Mouse (Mus musculus) midbrain, embryonic 11.5 days (tissue): ENCODE results near the gene Fga. TPM values are rescaled to one million over a fixed set of nuclear protein-coding genes. Genes with fewer than 3 reads are reported as not detected.

Experiments
- ATAC-seq: fragments of 200-750 bp; cut with Nextera tagmentation; 2 replicates; pipeline ENCODE4 v1.8.0; 2017; ENCODE audit warnings: moderate TSS enrichment, moderate library complexity; ENCODE audit not compliant: low FRiP score
- DNase-seq: peaks from one replicate; pipeline ENCODE4 v3.0.0; 2015; ENCODE audit warnings: low spot score; ENCODE audit errors: missing footprints
- H3K27ac ChIP-seq: fragments of 300-500 bp; sonication (generic); 2 replicates; pipeline ENCODE4 v1.5.1; 2014; ENCODE audit warnings: low read depth, low read length
- H3K27me3 ChIP-seq: fragments of 300-500 bp; sonication (generic); 2 replicates; pipeline ENCODE4 v1.6.1; 2014; ENCODE audit warnings: mild to moderate bottlenecking, low read length, moderate library complexity, mixed read lengths; ENCODE audit not compliant: control insufficient read depth, insufficient read depth
- H3K36me3 ChIP-seq: fragments of 300-500 bp; sonication (generic); 2 replicates; pipeline ENCODE4 v1.6.1; 2014; ENCODE audit warnings: mild to moderate bottlenecking, low read length, moderate library complexity, mixed read lengths; ENCODE audit not compliant: control insufficient read depth, insufficient read depth
- H3K4me1 ChIP-seq: fragments of 300-500 bp; sonication (generic); 2 replicates; pipeline ENCODE4 v1.6.1; 2014; ENCODE audit warnings: low read length; ENCODE audit not compliant: control insufficient read depth, insufficient read depth
- H3K4me2 ChIP-seq: fragments of 300-500 bp; sonication (generic); 2 replicates; pipeline ENCODE4 v1.6.1; 2014; ENCODE audit warnings: mild to moderate bottlenecking, moderate library complexity
- H3K4me3 ChIP-seq: fragments of 300-500 bp; sonication (generic); 2 replicates; pipeline ENCODE4 v1.5.1; 2014; ENCODE audit warnings: low read depth, low read length
- H3K9ac ChIP-seq: fragments of 300-500 bp; sonication (generic); 2 replicates; pipeline ENCODE4 v1.6.1; 2014; ENCODE audit warnings: low read length
- H3K9me3 ChIP-seq: fragments of 300-500 bp; sonication (generic); 2 replicates; pipeline ENCODE4 v1.6.1; 2016; ENCODE audit warnings: low read length; ENCODE audit not compliant: control insufficient read depth
- WGBS: fragments of 180-500 bp; shearing (Covaris S2); extraction: QIAGEN DNeasy Blood & Tissue Kit; methylation state at CpG from one replicate; pipeline ENCODE4 v1.1.7; 2014; 5-methylcytosine and 5-hydroxymethylcytosine counted together
- polyA plus RNA-seq: library from polyadenylated mRNA; unstranded; fragments of >200 nt; fragmentation: Nextera tagmentation; extraction: Ambion mirVana; gene quantifications from 2 replicates; pipeline ENCODE4 v1.2.1, GENCODE M21; 2014

Gene Fga
- polyA plus RNA-seq, 1 experiment from 2014 or later = not detected

DNA sequence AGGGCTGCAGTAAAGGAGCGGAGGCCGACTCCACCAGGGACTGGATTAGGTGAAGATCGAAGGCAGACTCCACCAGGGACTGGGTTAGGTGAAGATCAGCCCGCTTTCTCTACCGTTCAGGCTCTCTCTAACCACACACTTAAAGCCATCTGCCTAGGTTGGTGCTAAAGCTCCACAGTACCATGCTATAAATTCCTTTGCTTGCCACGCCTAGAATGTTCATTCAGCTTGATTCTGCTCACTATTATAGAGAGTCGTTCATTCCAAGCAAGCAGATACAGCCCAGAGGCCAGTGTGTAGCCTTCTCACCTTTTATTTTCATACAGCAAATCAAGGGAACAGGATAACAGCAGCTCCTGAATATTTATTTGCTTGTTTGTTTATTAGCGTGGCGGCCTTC is 25.9 kb upstream of the Fga start:
- 83% methylated on average over 9 of the region's 9 CpGs for WGBS
- DNase-seq (peak; percentile 77), ATAC-seq (no peak)
- Histone ChIP-seq H3K9ac (no peak overlapping the region), H3K4me2 (no peak overlapping the region), H3K36me3 (no peaks in the 10 kb centered on the region), H3K4me1 (peaks cover 5% of the 10 kb centered on the region; the same call in 1 of the 2 replicates), H3K27me3 (no peaks in the 10 kb centered on the region), H3K27ac (no peak overlapping the region), H3K4me3 (no peak overlapping the region), H3K9me3 (no peaks in the 10 kb centered on the region)

GRCm38 (mm10) chr3:83002191-83002590 is 23.7 kb upstream of the Fga start:
- ATAC-seq = no peak
- no peak overlapping the region for H3K9ac ChIP-seq
- WGBS = 2% methylated on average over 2 of the region's 2 CpGs
- no peak overlapping the region for H3K4me3 ChIP-seq
- H3K36me3 ChIP-seq = no peaks in the 10 kb centered on the region
- H3K27me3 ChIP-seq = no peaks in the 10 kb centered on the region
- no peaks in the 10 kb centered on the region for H3K9me3 ChIP-seq
- H3K27ac ChIP-seq = no peak overlapping the region
- H3K4me1 ChIP-seq = no peaks in the 10 kb centered on the region
- DNase-seq = peak; percentile 90
- H3K4me2 ChIP-seq = no peak overlapping the region

- Histone ChIP-seq H3K36me3 (no peaks in the 10 kb centered on the region), H3K4me1 (no peaks in the 10 kb centered on the region), H3K9ac (no peak overlapping the region), H3K4me2 (no peak overlapping the region), H3K4me3 (no peak overlapping the region), H3K9me3 (no peaks in the 10 kb centered on the region), H3K27me3 (no peaks in the 10 kb centered on the region), H3K27ac (no peak overlapping the region)
- DNase-seq = no peak
- ATAC-seq = no peak
- WGBS = 94% methylated on average over 8 of the region's 8 CpGs
Measured at GRCm38 (mm10) chr3:83003068-83003467, 22.8 kb upstream of the Fga start.

DNA sequence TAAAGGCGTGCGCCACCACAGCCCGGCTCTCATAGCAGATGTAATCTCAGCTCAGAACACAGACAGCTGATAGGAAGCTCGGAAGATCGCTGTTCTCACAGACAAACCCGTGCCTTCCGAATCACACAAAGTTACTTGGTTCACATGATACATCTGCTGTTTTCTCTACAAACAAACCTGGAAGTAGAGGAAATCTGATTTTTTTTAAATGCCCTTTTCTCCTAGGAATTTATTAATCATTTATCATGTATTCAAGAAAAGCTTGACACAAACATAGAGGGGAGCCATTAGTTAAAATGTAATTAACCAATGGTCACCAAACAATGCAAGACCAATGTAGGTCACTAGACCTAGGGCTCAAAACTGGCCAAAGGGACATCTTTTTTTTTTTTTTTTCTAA is 21.1 kb upstream of the Fga start:
- no peak for DNase-seq
- no peak overlapping the region for H3K4me2 ChIP-seq
- H3K4me3 ChIP-seq = no peak overlapping the region
- no peaks in the 10 kb centered on the region for H3K9me3 ChIP-seq
- ATAC-seq = no peak
- 88% methylated on average over 7 of the region's 7 CpGs for WGBS
- H3K36me3 ChIP-seq = no peaks in the 10 kb centered on the region
- no peak overlapping the region for H3K9ac ChIP-seq
- no peaks in the 10 kb centered on the region for H3K4me1 ChIP-seq
- no peaks in the 10 kb centered on the region for H3K27me3 ChIP-seq
- H3K27ac ChIP-seq = no peak overlapping the region

DNA sequence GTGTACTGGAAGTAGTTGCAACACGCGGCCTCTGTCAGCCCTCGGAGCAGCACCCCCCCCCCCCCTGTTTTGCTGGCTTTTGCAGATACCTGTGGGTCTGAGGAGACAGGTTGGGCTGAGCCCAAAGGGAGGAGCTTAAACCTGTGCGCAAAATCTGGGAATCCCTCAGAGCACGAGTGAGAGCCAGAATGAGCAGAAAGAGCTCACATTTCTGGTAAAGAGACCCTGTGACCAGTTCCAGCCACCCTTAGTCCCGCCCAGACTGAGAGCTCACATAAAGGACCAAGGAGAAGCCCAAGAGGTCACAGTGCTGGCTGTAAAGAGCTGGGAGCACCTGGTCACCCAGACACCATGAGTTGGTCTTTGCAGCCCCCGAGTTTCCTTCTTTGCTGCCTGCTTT is 18.3 kb upstream of the Fga start, which contains the start of gene Fgg:
Fgg (plus strand) TSS at position 168 of the 400 bp plus-strand sequence.
- no peak for ATAC-seq
- H3K27ac ChIP-seq = no peak within 1 kb of the TSS
- no peak within 1 kb of the TSS for H3K4me2 ChIP-seq
- no peaks in the 10 kb centered on the region for H3K4me1 ChIP-seq
- DNase-seq = peak; percentile 49
- 61% methylated on average over 7 of the region's 7 CpGs for WGBS
- H3K9me3 ChIP-seq = no peaks in the 10 kb centered on the region
- H3K4me3 ChIP-seq = no peak within 1 kb of the TSS
- no peaks in the 10 kb centered on the region for H3K27me3 ChIP-seq
- H3K9ac ChIP-seq = no peak within 1 kb of the TSS
- H3K36me3 ChIP-seq = no peaks in the 10 kb centered on the region

GRCm38 (mm10) chr3:83010291-83010690 is 15.6 kb upstream of the Fga start:
- H3K27me3 ChIP-seq = no peaks in the 10 kb centered on the region
- ATAC-seq = no peak
- peak; percentile 23 for DNase-seq
- H3K4me1 ChIP-seq = no peaks in the 10 kb centered on the region
- H3K9me3 ChIP-seq = no peaks in the 10 kb centered on the region
- no peak overlapping the region for H3K4me2 ChIP-seq
- no peak overlapping the region for H3K4me3 ChIP-seq
- H3K27ac ChIP-seq = no peak overlapping the region
- H3K9ac ChIP-seq = no peak overlapping the region
- 83% methylated on average over 11 of the region's 11 CpGs for WGBS
- H3K36me3 ChIP-seq = no peaks in the 10 kb centered on the region

- H3K27me3 ChIP-seq = no peaks in the 10 kb centered on the region
- H3K4me3 ChIP-seq = no peak overlapping the region
- no peaks in the 10 kb centered on the region for H3K36me3 ChIP-seq
- no peak overlapping the region for H3K27ac ChIP-seq
- H3K9me3 ChIP-seq = no peaks in the 10 kb centered on the region
- H3K4me2 ChIP-seq = no peak overlapping the region
- no peak for DNase-seq
- no peak for ATAC-seq
- H3K4me1 ChIP-seq = no peaks in the 10 kb centered on the region
- no peak overlapping the region for H3K9ac ChIP-seq
- WGBS = 93% methylated on average over 4 of the region's 4 CpGs
Measured at GRCm38 (mm10) chr3:83011136-83011535, 14.7 kb upstream of the Fga start.

DNA sequence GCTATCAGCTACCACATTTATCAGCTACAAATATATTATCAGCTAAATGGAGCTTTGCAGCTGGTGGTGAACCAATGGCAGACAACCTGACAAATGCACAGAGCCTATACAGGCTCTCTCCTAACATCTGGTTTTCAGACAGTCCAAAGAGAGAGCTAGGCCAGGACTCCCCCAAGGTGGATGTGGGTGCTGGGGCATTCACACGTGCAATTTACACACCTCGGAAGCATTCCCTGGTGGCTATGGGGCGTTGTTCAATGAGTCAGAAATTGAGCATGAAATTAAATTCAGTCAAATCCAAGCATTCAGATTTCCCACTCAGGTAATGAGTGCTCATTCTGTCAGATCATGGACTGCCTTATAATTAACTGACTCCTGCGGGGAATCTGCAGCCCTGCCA is 14.3 kb upstream of the Fga start:
- no peaks in the 10 kb centered on the region for H3K27me3 ChIP-seq
- H3K36me3 ChIP-seq = no peaks in the 10 kb centered on the region
- DNase-seq (no peak), ATAC-seq (no peak)
- no peaks in the 10 kb centered on the region for H3K4me1 ChIP-seq
- H3K9ac ChIP-seq = no peak overlapping the region
- whole genome bisulfite sequencing = 79% methylated on average over 4 of the region's 4 CpGs
- H3K4me2 ChIP-seq = no peak overlapping the region
- H3K9me3 ChIP-seq = no peaks in the 10 kb centered on the region
- H3K27ac ChIP-seq = no peak overlapping the region
- H3K4me3 ChIP-seq = no peak overlapping the region

DNA sequence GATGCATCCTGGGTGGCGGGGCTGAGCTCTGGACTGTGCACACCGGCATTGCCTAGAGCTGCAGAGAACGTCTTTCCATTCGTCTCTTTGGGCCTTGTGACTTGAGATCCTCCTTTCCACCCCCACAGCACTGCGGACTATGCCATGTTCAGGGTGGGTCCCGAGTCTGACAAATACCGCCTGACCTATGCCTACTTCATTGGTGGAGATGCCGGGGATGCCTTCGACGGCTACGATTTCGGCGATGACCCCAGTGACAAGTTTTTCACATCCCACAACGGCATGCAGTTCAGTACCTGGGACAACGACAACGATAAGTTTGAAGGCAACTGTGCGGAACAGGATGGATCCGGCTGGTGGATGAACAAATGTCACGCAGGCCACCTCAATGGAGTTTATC is 13.2 kb upstream of the Fga start:
- Histone ChIP-seq H3K9ac (no peak overlapping the region), H3K27ac (no peak overlapping the region), H3K36me3 (no peaks in the 10 kb centered on the region), H3K27me3 (no peaks in the 10 kb centered on the region), H3K4me2 (no peak overlapping the region), H3K4me1 (no peaks in the 10 kb centered on the region), H3K4me3 (no peak overlapping the region), H3K9me3 (no peaks in the 10 kb centered on the region)
- DNase-seq (no peak), ATAC-seq (no peak)
- 94% methylated on average over 19 of the region's 19 CpGs for WGBS

DNA sequence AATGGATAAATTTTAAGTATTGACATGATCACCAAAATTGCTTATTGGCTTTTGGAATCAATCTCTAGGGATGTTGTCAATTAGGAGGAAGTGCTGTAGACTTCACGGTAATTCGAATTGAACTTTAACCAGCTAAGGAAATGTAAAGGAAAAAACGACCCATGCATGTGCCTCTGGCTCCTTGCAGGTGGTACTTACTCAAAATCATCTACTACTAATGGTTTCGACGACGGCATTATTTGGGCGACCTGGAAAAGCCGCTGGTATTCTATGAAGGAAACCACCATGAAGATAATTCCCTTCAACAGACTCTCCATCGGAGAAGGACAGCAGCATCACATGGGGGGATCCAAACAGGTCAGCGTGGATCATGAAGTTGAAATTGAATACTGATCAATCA is 11.9 kb upstream of the Fga start:
- no peak overlapping the region for H3K27ac ChIP-seq
- H3K9me3 ChIP-seq = no peaks in the 10 kb centered on the region
- no peaks in the 10 kb centered on the region for H3K27me3 ChIP-seq
- H3K9ac ChIP-seq = no peak overlapping the region
- 86% methylated on average over 10 of the region's 10 CpGs for WGBS
- ATAC-seq (no peak), DNase-seq (peak; percentile 77)
- H3K4me1 ChIP-seq = no peaks in the 10 kb centered on the region
- no peak overlapping the region for H3K4me3 ChIP-seq
- no peaks in the 10 kb centered on the region for H3K36me3 ChIP-seq
- no peak overlapping the region for H3K4me2 ChIP-seq
